Mouse (Mus musculus) mature B cell (primary cell): ENCODE data around the gene Ankrd28.
"Not testable (repeated sequence)": the region's sequence is repeated elsewhere in the genome, so short reads cannot be mapped to it uniquely, and the experiment has no call there.

Experiments
- in situ Hi-C: fragments of 300-500 bp; cut with MboI; formaldehyde crosslinking; loops from 2 replicates; pipeline ENCODE4 v1.14.3; 2019

The Ankrd28 gene

DNA sequence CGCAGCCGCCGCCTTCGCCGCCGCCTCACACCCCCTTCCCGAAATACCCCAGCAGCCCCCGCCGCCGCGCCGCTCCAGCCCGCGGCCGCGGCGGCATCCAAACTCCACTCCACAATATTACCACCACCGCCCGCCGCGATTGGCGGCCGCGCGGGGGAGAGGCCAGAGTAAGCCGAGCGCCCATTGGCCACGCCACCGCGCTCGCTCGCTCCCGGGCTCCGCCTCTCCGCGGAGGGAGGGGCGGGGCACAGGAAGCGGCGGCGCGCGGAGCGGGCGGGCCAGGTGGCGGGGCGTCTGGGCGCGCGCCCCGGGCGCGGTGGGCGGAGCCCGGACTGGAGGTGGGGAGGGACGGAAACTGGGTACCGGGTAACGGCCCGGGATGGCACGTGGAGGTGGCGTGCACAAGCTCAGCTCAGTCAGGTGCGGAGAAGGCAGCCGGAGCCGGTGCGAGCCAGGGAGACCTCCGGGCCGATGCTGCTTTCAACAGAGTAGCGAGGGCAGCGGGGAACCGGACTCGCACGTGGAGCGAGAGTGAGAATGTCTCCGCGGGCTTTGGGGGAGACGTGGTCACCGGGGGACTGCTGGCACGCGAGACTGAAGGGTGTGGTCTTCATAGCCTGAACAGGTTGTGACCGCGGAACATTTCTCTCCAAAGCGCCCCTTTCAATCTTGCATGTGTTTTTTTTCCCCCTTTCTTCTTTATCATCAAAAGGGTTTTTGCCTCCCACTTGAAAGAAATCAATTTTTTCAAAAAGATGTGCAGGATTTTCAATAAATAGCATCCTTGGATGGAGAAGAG, at the start of gene Ankrd28:
Gene Ankrd28 (minus strand): TSS at position 81 of the 799 bp plus-strand sequence.
- in situ Hi-C loops = no loop called here

DNA sequence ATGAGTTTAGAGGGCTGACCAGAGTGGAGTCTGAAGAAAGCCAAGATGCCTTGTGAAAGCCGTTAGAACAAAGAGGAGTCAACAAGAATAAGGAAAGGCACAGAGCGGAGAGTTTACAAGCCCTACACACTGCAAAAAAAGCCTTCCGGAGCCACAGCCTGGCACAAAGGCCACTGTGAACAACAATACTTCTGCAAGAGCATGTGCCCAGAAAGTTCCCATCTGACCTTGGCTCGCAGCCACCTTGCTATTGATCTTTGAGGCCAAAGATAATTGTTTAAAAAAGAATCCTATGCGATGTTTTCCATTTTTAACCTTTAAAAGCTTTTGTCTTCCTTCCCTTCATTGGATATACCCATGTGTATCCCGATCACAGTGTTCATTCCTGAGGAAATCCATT, 49.0 kb upstream of the Ankrd28 start:
- in situ Hi-C loops = no loop called here

DNA sequence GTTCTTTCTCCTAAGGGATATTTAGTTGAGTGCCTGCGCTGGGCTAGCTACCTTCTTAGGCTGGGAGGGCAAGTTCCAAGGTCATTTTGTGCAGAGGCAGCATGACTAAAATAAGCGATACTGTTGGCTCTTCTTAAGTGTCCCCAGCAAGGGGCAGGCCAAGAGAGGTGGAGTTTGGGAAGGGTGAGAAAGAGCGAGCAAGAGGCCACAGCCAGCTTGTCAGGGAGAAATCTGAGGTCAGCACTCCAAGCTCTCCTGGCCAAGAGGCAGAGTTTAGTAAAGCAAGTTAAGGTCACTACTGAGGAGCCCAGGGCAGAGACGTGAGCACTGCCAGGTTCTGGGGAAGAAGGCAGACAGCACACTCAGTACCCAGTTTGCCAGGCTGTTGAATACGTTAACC, 41.7 kb upstream of the Ankrd28 start:
- in situ Hi-C loops = no loop called here

DNA sequence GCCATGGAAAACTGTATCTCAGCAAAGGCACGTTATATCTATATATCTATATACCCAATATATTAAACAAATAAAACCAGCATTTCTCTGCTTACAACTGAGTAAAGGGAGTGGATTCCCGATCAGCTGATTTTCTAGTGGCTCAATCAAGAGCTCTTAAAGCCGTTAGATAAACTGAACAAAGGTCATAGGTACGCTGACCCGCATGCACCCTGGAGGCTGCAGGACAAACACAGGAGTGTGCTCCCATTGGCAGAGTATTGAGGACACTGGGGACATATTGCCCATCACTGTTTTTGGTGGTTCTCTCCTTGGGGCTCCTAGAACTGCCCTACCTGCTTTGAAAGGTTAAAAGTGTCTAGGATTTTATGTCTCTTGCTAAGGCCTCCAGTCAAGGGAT, 40.0 kb upstream of the Ankrd28 start:
- in situ Hi-C loops = no loop called here

DNA sequence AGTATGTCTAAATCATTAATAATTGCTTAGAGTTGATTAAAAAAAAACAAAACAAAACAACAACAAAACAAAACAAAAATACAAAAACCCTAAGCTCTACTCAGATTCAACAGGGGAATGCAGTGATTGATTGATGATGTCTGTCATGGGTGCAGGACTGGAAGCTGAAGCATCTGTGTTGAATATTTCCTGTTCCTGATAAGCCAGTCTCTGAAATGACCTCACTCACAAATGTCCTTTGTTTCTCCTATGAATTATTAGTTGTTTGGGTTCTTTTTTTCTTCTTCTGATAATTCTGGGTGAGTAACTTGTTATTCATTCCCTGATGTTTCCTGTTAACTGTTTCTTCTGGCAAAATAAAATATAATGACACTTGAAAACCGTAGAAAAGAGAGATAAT, 38.1 kb upstream of the Ankrd28 start:
- in situ Hi-C loops = no loop called here

DNA sequence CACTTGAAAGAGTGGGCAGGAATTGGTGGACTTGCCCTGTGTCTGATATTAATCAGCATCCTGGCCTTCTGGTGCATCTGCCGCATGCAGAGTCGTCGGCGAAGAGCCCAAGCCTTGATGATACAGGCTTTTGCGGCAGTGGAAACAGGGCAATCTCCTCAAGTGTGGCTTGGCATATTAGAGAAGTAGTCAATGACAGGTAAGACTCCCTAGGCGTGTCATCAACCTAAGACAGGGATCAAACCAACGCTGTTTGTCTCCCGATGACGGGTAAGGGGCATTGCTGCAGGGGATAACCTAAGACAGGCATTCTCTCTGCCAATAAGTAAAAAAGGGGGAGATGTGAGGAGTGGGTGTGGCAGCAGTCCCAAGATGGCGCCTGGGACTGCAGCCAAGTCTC, 35.9 kb upstream of the Ankrd28 start:
- in situ Hi-C loops = not testable (repeated sequence)

DNA sequence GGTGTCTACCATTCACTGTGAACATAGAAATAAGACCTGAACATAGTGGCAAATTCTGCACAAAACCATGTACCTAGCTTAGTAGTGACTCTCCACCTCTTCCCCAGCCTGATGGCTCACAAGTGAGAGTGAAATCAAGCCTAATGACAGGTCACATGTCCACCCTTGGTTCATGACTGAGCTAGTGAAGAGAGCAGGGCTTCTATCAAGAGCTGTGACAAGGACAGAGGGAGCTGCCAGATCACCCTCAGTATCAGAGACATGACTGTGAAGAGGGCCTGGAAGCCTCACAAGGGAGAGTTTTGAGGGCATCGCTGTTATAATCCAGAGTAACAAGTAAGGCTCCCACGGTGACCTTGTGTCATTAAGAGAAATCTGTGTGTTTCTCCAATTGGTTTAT, 28.2 kb upstream of the Ankrd28 start:
- in situ Hi-C loops = no loop called here

DNA sequence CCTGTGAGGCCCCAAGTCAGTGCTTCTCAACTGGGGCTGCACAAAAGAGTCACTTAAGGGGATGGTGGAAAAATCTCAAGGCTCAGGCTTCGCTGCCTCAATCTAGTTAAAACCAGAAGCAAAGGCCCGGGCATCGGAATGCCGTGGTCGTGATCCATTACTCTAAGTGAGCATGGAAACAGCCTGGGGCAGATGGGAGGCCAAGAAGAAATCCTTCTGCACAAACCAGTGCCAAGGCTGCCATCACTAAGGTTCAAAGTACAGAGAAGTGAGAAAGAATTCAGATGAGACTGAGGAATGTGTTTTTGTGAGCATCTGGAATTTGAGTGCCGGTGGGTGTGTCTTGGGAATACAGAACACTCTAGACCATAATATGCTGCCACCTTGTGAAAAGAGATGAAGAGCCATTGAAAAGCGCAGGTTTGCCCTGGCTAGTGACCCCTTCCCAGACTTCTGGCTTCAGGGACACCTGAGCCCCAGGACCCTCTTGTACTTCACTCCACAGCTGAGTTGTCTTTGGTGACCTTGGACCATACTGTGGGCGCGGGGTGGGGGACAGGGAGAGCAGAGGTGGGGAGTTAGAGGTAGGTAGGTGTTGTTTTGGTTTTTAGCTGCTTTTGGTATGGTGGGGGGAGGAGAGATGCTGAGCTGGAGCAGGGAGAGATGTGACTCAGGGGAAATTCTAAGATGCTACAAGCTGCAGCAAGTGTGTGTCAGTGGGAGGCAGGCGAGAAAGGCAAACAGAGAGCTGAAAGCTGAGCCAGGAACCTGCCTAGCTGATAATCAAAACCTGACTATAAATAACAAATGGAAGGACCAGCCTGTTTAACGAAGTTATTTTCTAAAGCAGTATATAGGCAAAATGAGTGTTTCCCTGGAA, 26.9 kb upstream of the Ankrd28 start:
- in situ Hi-C loops = no loop called here

DNA sequence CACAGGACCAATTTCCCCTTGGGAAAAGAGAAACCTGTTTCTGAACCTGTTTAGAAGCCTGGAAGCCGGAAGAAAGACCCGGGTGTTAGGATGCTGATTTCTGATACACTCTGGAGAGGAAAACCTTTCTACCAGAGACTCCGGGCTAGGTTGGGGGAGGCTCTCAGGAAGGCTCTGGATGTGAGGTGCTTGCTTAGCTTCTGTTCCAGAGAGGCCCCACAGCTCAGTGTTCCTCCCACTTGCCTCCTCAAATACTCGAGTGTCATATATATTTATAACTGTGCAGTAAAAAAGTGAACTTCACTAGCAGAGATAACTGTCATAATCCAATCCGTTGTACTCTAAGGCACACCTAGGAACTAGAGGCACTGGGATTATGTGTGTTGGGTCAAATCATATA, 25.6 kb upstream of the Ankrd28 start:
- in situ Hi-C loops = no loop called here

DNA sequence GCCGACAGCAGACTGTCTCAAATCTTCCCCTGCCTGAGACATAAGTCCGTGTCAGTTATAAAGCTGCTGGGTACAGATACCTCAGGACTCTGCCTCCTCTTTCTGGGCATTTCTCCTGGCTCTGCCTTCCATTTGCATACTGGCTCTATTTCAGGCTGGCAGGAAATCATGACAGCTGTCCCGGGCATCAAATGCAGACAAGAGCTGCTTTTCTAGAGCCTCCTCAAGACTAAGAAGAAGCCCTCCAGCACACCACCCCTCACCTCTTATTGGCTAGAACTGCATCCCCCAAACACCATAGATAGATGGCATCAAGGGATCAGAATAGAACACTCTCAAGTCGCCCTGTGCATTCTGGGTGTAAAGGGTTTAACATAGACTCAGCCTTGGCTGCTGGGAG, 24.2 kb upstream of the Ankrd28 start:
- in situ Hi-C loops = no loop called here

DNA sequence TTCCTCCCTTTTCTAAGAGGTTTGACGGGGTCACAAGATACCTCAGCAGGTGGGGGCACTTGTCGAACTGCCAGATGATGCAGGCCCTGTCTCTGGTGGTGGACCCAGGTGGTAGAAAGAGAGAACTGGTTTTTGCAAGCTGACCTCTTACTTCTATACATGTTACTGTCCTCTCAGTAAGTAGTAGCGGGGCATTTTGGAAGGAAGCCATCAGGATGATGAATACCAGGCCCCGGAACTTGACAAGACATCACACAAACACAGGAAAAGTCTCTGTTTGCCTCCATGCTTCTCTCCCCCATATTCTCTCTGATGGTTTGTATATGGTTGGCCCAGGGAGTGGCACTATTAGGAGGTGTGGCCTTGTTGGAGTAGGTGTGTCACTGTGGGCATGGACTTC, 13.1 kb upstream of the Ankrd28 start:
- in situ Hi-C loops = no loop called here

DNA sequence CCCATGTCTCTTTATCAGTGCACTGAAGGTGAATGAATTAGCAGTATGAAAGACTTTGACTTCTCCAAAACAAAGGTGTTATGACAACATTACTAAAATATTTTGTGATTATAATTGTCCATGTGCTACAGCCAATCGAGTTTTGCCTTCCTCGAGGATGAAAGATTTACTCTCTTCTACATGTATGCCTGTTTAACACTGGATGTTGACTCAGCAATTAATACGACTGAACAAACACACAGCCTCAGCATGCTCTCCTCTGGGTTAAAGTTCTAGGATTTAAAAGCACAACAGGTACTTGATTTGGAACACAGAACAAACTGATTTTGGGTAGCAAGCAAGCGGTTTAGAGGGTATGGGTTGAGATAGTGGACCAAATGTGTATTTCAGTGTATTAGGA, 1.6 kb upstream of the Ankrd28 start:
- in situ Hi-C loops = no loop called here

DNA sequence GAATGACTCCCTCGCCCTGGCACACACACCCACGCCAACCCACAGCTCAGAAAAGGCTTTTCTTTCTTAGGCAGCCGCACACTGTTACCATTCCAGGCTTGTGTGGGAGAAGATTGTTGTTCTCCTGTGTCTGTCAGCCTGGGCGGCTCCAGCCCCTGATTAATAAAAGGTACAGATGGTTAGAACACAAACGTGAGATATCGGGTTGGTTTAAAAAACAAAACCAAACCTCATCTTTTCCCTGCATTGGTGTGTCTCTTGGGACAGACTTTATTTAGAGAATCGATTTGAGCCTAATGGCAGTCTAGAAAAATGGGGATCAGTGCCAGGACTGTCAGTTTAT, 890 bp upstream of the Ankrd28 start:
- in situ Hi-C loops = no loop called here

DNA sequence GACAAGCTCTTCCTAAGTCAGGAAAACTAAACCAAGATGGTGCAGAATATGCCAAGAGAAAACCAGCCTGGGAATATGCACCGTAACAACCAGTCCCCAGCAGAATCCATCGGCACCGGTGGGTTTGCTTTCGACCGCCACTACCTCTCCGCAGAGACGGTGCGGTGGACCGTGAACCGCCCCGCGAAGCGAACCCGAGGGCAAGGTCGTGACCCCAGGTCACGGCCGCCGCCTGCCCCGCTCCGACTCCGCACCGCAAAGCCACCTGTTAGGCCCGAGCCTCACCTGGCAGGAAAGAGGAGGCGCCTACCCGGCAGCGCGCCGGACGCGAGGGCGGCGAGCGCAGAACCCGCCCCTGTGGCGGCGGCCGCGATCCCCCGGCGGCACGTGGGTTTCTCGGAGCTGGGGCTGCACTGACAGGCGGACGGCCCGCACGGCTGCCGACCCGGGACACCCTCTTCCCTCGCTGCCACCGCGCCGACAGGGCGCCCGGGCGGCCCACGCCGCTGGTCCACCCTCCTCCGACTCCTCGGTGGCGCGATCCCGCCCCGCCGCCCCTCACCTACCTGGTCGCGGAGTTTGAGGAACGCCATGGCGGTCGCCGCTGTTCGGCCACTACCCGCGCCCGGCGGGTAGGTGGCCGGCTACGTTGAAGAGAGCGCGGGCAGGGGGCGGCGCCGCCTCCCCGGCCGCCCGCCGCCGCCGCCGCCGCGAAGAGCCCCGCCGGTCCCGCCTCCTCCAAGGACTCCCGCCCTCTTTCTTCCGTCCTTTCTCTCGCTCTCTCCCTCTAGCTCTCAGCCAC, 489 bp downstream of the Ankrd28 start:
- in situ Hi-C loops = no loop called here

DNA sequence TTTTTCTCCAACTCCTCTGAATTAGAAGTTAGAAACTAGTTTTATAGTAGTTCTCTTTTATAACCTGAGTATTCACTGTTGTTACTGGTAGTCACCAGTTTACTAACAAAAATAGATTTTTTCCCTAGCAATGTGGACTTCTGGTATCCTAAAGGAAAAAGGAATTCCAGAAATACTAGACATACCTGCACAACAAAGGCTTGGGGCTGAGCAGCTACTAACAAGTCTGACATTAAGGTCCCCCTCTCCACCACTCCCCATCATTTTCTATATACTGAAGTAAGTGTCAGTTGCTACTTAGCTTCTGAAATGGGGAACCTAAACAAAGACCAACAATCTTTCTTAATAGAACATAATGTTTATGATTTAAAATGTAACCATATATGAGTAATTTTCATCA, 3.2 kb downstream of the Ankrd28 start:
- in situ Hi-C loops = no loop called here

DNA sequence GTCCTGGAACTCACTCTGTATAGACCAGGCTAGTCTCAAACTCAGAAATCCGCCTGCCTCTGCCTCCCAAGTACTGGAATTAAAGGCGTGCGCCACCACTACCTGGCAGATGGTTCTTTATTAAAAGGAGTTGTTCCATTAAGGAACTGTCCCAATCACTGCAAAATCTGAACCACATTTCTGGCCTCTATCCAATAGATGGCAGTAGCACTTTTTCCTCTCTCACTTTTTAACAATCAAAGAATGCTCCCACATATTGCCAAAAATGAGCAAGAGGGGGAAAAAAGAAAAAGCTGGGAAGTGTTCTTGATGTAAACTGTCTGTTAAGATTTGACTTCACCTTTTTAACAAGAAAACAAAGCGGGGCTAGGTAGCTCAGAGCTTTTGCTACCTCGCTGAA, 20.5 kb downstream of the Ankrd28 start:
- in situ Hi-C loops = loop anchor here (25.0 kb wide), 1 partner anchor 227 kb away; the partner anchor contains the start of gene Galnt15

DNA sequence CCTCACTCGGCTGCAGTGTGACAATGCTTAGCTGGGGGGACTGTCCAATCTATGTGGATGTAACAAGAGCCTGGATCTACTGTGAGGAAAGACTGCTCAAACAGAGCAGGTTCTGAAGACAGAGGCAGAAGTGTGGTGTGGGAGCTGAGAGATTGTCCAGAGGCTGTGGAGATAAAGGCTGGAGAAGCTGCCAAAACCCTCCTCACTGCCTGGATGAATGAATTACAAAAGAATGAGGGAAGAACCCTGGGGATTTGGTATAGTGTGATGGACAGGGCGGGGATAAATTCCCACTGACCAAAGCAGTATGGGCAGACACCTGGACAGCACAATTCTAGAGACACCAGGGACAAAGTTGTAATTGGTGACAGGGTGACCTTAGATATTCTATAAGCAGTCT, 26.7 kb downstream of the Ankrd28 start:
- in situ Hi-C loops = loop anchor here (25.0 kb wide), 1 partner anchor 234 kb away; the partner anchor contains the start of gene Galnt15

DNA sequence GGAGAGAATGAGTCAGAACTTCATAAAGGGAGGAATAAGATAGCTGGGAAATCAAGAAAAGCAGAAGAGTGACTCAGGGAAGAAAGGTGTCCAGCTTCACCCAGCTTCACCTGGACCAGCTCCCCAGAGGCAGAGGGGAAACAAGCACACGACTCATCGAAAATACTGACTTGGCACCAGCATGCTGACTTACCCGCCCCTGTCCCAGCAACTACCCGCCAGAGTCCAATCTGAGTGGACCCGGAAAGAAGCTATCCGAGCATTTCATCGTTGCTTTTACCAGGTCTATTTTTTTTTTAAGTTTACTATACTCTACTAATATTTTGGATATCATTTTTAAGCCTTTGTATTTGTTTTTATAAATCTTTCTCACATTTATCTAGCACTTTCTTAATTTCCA, 29.5 kb downstream of the Ankrd28 start:
- in situ Hi-C loops = loop anchor here (25.0 kb wide), 1 partner anchor 236 kb away; the partner anchor contains the start of gene Galnt15

DNA sequence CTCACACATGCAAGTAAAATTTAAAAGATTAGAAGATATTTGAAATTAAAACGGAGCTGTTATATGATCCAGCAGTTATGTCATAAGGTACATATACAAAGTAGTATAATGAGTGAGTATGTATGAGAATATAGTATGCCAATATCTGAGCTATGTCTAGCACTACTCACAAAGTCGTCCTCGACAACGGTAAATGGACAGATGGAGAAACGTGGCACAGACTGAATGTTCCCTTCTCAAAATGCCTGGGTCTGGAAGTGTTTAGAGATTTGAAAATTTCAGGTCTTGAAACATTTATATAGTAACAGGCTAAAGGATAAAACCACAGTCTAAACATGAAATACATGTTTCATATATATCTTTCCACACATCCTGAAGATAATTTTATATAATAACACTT, 30.0 kb downstream of the Ankrd28 start:
- in situ Hi-C loops = loop anchor here (25.0 kb wide), 1 partner anchor 237 kb away; the partner anchor contains the start of gene Galnt15

DNA sequence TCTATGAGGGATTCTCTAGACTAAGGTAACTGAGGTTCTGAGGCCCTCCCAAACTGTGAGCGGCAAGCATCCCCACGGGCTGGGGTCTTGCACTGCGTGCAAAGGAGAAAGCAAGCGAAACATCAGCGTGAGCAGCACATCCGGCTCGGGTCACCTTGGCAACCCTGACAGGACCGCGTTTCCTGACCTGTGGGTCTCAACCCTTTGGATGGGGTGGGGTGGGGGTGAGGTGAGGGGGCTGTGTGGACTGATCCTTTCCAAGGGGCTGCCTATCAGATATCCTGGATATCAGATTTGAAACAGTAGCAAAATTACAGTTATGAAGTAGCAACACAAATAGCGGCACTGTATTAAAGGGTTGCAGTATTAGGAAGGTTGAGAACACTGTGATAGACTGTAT, 31.5 kb downstream of the Ankrd28 start:
- in situ Hi-C loops = no loop called here

DNA sequence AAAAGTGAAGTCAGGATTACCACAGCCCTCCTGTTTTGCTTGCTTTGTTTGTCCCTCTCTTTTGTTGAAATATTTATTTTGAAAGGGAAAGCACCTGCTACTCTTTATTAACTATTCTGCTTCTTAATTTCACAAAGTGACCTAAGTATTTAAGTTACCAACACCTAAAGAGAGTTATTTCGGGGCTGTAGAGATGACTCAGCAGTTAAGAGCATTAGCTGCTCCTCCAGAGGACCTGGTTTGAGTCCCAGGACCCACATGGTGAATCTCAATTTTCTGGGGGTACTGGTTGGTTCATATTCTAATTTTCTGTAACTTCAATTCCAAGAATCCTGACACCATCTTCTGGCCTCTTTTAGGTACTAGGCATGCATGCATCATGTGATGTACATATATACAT, 34.9 kb downstream of the Ankrd28 start:
- in situ Hi-C loops = no loop called here

DNA sequence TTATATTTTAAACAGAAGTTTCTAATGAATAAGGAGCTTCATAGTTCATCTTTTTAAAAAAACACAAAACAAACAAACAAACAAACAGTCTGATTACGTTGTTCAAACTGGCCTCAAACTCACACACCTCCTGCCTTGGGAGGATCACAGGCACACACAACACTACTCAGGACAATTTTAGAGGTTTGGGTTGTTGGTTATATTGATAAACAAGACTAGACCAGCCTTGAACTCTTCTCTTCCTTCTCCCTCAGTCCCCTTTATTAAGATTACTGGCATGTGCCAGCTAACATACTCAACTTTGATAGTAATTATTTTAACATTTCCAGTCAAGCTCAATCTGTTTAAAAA, 35.7 kb downstream of the Ankrd28 start:
- in situ Hi-C loops = no loop called here
